Mouse (Mus musculus): Measurements from ENCODE around the gene Donson. TPM values are rescaled to one million over a fixed set of nuclear protein-coding genes. Genes with fewer than 3 reads are reported as not detected.

The Donson gene
- total and polyA plus RNA-seq, 3 experiments = 51.9 to 63.9 (median 62.5) TPM

DNA sequence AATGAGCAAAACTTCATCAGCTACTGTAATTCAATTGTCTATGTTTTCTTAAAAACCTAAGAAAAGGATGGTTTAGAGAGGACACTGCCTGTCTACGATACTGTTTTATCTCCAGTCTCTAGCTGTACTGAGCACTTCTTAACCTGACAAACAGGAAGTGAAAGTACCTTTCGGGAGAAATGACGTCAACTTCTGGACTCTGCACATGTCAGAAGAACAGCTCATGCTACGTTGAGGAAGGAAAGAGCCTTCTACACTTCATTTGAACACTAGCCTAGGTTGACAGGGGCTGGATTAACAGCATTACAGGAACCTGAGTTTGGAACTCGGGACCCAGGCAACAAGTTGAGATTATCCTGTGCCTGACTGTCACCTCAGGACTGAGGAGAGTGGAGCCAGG lies 3.0 kb downstream of the Donson start:
- dilution Hi-C loops (cut with MboI; ENCODE audit: extremely low pct_ligation_motif_present, extremely low pct_unique_long_range_greater_than_20kb, low sequenced_read_pairs) = no loop called here
- Histone ChIP-seq H3K79me2 (replicated peaks; ENCODE audit: control insufficient read depth, extremely low read depth, insufficient read depth, poor library complexity, severe bottlenecking) (peaks cover 33% of the 10 kb centered on the region), H3K4me2 (ENCODE audit: insufficient read depth, low read depth, poor library complexity, severe bottlenecking) (peak overlapping the region; percentile 75), H3K4me1 (ENCODE audit: control insufficient read depth in 1 of 2, insufficient read depth in 2 of 2) (peaks cover 10 to 47% of the 10 kb centered on the region in 2 experiments), H3K4me3 (replicated peaks in 1 of 3; ENCODE audit: low read depth in 2 of 3, low read length in 2 of 3, poor library complexity in 1 of 3) (no peak overlapping the region), H3K36me3 (replicated peaks in 1 of 2; ENCODE audit: control insufficient read depth in 1 of 2, insufficient read depth in 1 of 2, low read length in 1 of 2) (peaks cover 43 to 66% of the 10 kb centered on the region in 2 experiments), H3K9ac (ENCODE audit: insufficient read depth, low read depth) (peak overlapping the region; percentile 42; the same call in 1 of the 2 replicates), H3K27ac (ENCODE audit: insufficient read depth, low read depth) (peak overlapping the region; percentile 64), H3K9me3 (replicated peaks; ENCODE audit: low read length) (no peaks in the 10 kb centered on the region), H3K27me3 (replicated peaks) (no peaks in the 10 kb centered on the region)
- DNase-seq (ENCODE audit: extremely low read depth) = peak; percentile 97
- in situ Hi-C loops (cut with MboI; ENCODE audit: low pct_ligation_motif_present, low pct_unique_long_range_greater_than_20kb, low sequenced_read_pairs) = no loop called here
- TF ChIP-seq JUN (IDR thresholded peaks at IDR 0.05; ENCODE audit: insufficient read depth, low read depth, low read length) (peak; percentile 100), IRF4 (IDR thresholded peaks at IDR 0.05; ENCODE audit: low read depth, low read length) (peak; percentile 100), GABPA (IDR thresholded peaks at IDR 0.05; ENCODE audit: insufficient replicate concordance, low read depth, low read length) (no peak), JUND (conservative IDR thresholded peaks at IDR 0.05; ENCODE audit: low read depth, low read length) (peak; percentile 100), MYC (IDR thresholded peaks at IDR 0.05; ENCODE audit: low read depth, low read length) (peak; percentile 100), CHD2 (IDR thresholded peaks at IDR 0.05; ENCODE audit: low read length) (peak; percentile 24; the same call in 1 of the 2 replicates), POLR2AphosphoS2 (IDR thresholded peaks at IDR 0.05; ENCODE audit: low read depth, low read length) (peak; percentile 72; the same call in 1 of the 2 replicates), ETS1 (conservative IDR thresholded peaks at IDR 0.05; ENCODE audit: low read depth, low read length) (peak; percentile 92), MAZ (IDR thresholded peaks at IDR 0.05; ENCODE audit: low read depth, low read length) (no peak), POLR2A (IDR thresholded peaks at IDR 0.05; ENCODE audit: low read depth, low read length) (peak; percentile 60), MXI1 (IDR thresholded peaks at IDR 0.05; ENCODE audit: low read depth, low read length) (no peak; the same call in 1 of the 2 replicates), BHLHE40 (IDR thresholded peaks at IDR 0.05; ENCODE audit: low read depth, low read length) (peak; percentile 97), TBP (conservative IDR thresholded peaks at IDR 0.05; ENCODE audit: low read depth, low read length) (peak; percentile 82; the same call in 1 of the 2 replicates)

DNA sequence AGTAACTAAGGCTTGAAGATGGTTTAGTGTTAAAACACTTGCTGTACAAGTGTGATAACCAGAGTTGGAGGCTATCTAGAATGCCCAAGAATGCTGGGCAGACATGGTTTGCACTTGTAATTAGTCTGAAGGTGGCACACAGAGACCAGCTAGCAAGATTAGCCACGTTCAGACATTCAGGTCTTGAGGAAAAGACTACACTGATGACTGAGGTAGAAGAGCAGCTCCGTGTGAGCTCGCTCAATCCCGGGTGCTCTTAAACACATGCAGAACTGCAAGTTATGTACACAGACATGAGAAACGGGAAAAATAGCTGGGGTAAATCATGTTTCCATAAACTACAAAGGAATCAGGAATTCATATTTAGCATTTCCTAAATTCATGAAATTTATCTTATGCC lies 7.9 kb downstream of the Donson start:
- dilution Hi-C loops (cut with MboI; ENCODE audit: extremely low pct_ligation_motif_present, extremely low pct_unique_long_range_greater_than_20kb, low sequenced_read_pairs) = no loop called here
- Histone ChIP-seq H3K36me3 (replicated peaks in 1 of 2; ENCODE audit: control insufficient read depth in 1 of 2, insufficient read depth in 1 of 2, low read length in 1 of 2) (peaks cover 72 to 95% of the 10 kb centered on the region in 2 experiments), H3K27ac (ENCODE audit: insufficient read depth, low read depth) (no peak overlapping the region)

More for the DNA sequence above, 7.9 kb downstream of the Donson start:
- no peak for TF ChIP-seq CHD1 (IDR thresholded peaks at IDR 0.05; ENCODE audit: low read depth, low read length)
- peak; percentile 42; the same call in 1 of the 2 replicates for TF ChIP-seq ZMIZ1 (IDR thresholded peaks at IDR 0.05; ENCODE audit: low read depth, low read length)
- TF ChIP-seq SIN3A (IDR thresholded peaks at IDR 0.05; ENCODE audit: low read length) = no peak
- no peak for TF ChIP-seq MAX (IDR thresholded peaks at IDR 0.05; ENCODE audit: low read length)
- peak; percentile 82 for TF ChIP-seq POLR2AphosphoS2 (IDR thresholded peaks at IDR 0.05; ENCODE audit: low read depth, low read length)
- TF ChIP-seq ZNF384 (IDR thresholded peaks at IDR 0.05; ENCODE audit: low read depth, low read length) = no peak
- Histone ChIP-seq H3K4me3 (replicated peaks in 1 of 3; ENCODE audit: low read depth in 2 of 3, low read length in 2 of 3, poor library complexity in 1 of 3) (no peak overlapping the region), H3K4me2 (ENCODE audit: insufficient read depth, low read depth, poor library complexity, severe bottlenecking) (no peak overlapping the region), H3K79me2 (replicated peaks; ENCODE audit: control insufficient read depth, extremely low read depth, insufficient read depth, poor library complexity, severe bottlenecking) (peaks cover 15% of the 10 kb centered on the region), H3K4me1 (ENCODE audit: control insufficient read depth in 1 of 2, insufficient read depth in 2 of 2) (peaks cover 3 to 9% of the 10 kb centered on the region in 2 experiments), H3K9ac (ENCODE audit: insufficient read depth, low read depth) (no peak overlapping the region), H3K9me3 (replicated peaks; ENCODE audit: low read length) (no peaks in the 10 kb centered on the region), H3K27me3 (replicated peaks) (no peaks in the 10 kb centered on the region)
- no peak for DNase-seq (ENCODE audit: extremely low read depth)
- in situ Hi-C loops (cut with MboI; ENCODE audit: low pct_ligation_motif_present, low pct_unique_long_range_greater_than_20kb, low sequenced_read_pairs) = no loop called here

All from CH12.LX (cell line).